Mouse (Mus musculus) embryonic fibroblast, embryonic 13.5 days (primary cell): ENCODE measurements at regions not wholly inside any gene's neighbourhood (a gene's known extent, or its start where the extent isn't known, plus 50 kb on each side); places are given as distances from the start of the nearest gene placed in this dataset.

ENCODE experiments used
- CTCF ChIP-seq: IDR thresholded peaks from 2 replicates; pipeline ENCODE4 v1.5.1; 2011; ENCODE audit warnings: mild to moderate bottlenecking, control low read depth, low read length, moderate library complexity, borderline replicate concordance; ENCODE audit not compliant: insufficient read depth
- POLR2A ChIP-seq: IDR thresholded peaks from 2 replicates; pipeline ENCODE4 v1.6.1; 2011; ENCODE audit warnings: low read depth, mild to moderate bottlenecking, control low read depth, low read length, moderate library complexity

- TF ChIP-seq CTCF (no peak), POLR2A (no peak)
Measured at GRCm38 (mm10) chr6:147944020-147944419, 103.0 kb upstream of the Far2 start.
